Mouse (Mus musculus): ENCODE results near the gene Zmym1.
"Not testable (repeated sequence)": the region's sequence is repeated elsewhere in the genome, so short reads cannot be mapped to it uniquely, and the experiment has no call there.

Gene Zmym1

DNA sequence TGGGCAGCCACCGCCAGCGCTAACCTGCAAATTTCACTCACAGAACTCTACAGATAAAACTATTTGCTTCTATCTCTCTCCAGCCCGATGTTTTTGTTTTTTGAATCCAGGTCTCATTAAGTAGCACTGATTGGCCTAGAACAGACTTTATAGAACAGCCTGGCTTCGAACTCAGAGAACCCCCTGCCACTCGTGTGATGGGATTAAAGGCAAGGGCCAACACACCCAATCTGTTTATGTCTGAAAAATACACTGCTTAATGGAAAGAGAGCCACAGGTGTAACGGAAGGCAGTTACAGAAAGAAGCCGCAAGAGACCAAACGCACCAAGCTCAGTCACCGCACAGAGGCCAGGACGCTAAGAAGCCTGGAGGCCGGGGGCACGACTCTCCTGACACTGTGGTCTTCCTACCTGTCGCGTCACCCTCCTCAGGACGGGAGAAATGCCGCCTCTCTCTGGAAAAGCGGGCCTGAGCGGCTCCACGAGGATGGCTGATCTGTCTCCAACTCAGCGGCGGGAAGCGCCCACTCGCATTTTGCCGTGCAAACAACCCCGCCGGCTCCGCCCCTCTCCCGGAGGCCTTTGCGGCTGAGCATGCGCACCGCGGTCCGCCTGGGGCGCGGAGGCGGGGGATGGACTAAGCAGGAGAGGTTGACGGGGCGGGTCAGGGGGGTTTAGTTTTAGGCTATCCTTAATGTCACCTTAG is at the start of gene Zmym1:
Gene Zmym1, minus strand, starts transcription at position 568 of the 706 bp plus-strand sequence.
- DNase-seq: peak; percentile 89

DNA sequence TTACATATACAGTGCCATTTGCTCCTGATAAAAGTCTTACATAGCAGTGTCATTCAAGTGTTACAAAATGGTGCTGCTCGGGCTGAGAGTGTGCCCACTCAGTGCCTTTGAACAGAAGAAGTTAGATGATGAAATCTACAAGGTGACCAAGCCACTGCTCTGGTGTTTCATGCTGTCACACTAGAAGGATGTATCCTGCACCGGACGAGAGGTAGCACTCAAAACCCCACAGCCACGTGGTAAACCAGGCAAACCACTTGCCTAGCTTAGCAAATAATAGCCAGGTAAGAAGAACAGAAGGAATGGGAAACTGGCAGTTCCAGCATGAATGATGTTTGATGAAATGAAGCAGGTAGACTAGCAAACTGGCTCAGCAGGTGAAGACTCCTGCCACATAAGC is 49.6 kb upstream of the Zmym1 start:
- DNase-seq: no peak

DNA sequence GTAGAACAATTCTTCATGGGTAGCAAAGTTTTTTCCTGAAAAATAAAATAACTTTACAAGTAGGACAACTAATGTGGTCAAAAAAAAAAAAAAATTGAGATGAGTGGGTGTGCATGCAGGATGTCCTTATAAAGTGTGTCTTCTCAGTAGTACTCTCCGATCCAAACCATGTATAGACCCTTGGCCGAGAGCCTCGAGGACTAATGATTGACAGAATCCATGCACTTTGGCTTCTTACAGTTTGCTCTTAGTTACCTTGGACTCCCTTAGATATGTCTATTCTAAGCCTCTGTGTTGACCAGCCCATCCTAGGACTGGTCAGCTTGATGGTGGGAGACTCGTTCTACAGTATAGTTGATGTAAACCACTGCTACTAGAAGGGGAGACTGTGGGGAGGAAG is 46.6 kb upstream of the Zmym1 start:
- no peak for DNase-seq

DNA sequence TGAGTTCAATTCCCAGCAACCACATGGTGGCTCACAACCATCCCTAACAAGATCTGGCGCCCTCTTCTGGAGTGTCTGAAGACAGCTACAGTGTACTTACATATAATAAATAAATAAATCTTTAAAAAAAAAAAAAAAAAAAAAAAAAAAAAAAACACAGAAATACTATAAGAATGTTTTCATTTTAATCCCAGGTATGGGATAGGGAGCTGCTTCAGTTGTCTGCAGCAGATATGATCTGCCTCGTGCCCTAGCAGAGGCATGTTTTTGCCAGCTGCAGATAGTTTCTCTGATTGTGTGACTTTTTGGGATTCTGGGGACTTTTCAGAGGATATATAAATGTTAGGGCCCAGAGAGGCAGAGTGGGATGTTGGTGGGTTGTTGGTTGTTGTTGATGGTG is 38.6 kb upstream of the Zmym1 start:
- DNase-seq: not testable (repeated sequence)

DNA sequence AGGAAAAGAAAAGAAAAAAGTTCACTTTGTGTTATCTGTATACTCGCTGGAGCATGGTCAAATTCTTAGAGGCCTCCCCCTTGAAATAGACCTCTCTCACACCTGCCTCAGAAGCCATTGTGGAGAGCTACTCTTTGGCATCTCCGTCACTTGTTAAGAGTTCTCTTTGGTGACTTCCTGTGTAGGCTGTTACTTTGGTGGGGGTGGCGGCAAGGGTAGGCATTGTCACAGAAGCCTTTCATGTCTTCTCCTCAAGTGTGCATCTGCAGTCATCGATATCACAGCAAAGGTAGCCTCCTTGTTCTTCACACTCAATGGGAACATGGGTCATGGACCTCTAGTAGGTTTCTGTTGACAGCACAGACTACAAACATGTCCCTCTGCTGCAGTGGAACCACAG is 34.1 kb upstream of the Zmym1 start:
- no peak for DNase-seq

DNA sequence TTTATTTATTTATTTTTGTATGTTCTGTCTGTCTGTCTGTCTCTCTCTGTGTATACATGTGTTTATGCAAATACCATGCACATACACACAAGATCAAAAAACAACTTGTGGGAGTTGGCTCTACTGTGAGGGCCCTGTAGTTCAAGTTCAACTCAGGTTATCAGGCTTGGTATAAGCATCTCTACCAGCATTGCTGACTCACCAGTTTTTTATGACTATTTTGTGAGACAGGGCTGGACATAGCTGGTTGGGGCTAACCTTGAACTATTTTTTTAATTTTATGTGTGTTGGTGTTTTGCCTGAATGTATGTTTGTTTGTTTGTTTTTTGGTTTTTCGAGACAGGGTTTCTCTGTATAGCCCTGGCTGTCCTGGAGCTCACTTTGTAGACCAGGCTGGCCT is 30.2 kb upstream of the Zmym1 start:
- DNase-seq: no peak

DNA sequence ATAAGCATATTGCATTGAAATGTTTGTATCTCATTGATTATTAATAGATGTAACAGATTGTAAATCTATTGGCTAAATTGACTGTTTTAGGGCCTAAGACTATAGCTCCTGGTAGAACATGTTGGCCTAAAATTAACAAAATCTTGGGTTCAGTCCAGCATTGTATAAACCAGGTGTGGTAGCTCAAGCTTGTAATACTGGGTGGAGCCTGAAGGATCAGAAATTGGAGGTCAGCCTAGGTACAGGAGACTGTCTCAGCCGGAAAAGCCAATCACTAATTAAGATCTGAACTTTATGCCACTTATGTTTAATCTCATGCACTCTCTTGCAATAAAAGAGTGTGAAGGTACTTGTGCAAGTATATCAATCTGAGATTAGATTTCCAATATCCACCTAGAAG is 24.8 kb upstream of the Zmym1 start:
- DNase-seq: no peak

DNA sequence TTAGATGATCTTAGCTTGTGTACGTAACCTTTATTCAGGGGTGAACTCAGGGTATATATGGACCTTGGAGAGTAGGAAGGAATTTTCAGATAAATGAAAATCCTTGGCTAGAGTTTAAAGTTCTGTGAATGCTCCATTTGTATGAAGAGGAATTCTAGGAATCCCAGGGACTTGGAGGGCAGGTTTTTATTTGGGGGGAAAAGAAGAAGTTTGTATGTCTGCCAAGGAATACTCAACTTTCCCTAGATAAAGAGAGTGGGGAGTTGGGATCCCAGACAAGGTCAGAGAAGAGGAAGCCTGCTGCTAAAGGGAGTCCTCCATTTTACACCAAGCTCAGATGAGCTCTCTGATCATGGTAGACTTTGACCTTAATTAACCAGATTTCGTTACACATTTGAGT is 22.2 kb upstream of the Zmym1 start:
- no peak for DNase-seq

DNA sequence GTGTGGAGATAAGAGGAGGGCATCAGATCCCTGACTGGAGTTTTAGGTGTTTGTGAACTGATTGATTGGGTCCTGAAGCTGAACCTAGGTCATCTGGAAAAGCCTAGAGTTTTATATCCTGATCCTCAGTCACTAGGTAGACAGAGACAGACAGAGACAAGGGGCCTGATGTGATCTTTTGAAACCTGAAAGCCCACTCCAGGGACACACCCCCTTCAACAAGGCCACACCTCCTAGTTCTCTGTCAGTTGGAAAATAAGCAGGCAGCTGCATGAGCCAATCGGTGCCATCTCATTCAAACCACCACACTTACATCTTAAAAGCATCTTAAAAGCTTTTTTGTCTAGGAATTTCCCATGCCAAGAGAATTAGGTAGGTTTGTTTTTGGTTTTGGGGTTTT is 19.9 kb upstream of the Zmym1 start:
- DNase-seq: no peak

DNA sequence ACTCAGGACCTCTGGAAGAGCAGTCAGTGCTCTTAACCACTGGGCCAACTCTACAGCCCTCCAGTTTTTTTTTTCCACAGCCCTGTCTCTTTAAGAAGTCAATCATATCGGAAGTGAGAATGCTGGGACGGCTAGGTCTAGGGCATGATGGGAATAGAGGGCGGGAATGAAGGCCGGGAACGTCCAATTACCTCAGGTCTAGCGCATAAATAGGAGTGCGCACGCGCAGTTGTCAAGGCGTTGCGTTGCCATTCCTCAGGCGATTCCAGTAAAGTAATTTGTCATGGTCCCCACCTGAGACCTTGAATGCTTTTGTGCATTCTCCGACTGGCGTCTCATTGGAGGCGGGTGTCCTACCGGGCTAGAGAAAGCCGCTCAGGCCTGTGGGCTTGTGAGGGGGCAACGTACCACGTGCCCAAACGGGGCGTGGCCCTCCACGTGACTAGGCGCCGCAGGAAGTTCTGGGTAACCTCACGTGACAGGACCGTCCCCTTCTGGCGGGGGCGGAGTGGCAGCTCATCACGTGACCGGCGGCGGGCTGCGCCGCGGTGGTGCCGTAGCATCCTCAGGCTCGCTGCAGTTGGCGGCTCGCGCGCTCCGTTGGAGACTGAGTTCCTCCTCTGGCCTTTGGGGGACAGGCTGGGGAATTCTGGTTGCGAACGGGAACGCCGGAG is 16.1 kb upstream of the Zmym1 start, which contains the start of gene Zmym6:
Gene Zmym6, plus strand, starts transcription at position 509 of the 674 bp plus-strand sequence.
- DNase-seq: peak; percentile 94

DNA sequence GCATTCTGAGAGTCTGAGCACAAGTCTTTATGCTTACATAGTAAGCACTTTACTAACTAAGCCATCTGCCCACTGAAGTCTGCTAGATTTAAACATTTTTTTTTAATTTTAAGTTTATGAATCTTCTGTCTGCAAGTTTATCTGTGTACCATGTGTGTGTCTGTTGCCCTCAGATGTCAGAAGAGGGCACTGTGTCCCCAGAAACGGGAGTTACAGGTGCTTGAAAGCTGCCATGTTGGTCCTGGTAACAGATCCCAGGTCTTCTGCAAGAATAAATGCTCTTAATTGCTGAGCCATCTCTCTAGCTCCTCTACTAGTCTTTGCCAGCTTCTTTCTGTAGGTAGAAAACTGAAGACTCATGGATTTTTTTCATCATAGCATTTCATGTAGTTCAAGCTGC is 14.0 kb upstream of the Zmym1 start:
- no peak for DNase-seq

DNA sequence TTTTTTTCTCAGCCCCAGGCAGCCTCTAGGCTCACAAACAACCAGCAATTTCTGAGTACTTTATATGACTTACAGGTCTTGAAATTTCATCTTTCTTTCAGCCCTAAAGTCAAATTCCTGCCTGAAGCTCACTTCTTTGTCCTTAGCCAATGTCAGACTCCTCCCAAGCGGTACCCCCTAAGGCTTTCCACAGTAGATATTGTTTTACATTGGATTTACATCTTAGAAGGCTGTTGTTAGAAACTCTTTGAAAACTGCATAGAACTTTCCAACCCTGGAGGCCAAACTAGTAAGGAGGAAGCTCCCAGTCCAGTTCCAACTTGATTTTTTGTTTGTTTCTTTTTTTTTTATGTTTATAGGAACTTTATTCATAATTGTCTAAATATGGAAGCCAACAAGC is 3.1 kb upstream of the Zmym1 start:
- DNase-seq: no peak

DNA sequence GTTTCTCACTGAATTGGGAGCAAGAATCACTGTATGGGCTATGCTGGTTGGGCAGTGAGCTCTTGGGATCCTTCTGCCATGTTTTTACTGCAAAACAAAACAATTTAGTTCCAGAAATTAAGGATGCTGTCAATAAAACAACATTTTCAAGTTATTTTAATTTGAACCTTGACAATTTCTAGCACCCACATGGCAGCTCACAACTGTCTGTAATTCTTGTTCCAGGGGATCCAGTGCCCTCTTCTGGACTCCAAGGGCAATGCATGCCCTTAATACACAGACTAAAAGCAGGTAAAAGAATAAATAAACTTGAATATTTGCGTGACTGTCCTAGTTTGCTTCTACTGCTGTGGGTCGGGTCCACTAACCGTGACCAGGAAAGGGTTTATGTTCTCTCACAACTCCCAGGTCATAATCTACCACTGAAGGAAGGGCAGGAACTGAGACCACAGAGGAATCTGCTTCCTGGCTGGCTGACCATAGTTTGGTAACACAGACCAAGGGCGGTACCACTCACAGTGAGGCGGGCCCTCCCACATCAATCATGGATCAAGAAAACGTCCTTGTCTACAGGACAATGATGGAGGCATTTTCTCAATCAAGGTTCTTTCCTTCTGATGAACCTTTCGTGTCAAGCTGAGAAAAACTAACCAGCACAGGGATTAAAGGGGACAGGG is 6.3 kb downstream of the Zmym1 start:
- no peak for DNase-seq

DNA sequence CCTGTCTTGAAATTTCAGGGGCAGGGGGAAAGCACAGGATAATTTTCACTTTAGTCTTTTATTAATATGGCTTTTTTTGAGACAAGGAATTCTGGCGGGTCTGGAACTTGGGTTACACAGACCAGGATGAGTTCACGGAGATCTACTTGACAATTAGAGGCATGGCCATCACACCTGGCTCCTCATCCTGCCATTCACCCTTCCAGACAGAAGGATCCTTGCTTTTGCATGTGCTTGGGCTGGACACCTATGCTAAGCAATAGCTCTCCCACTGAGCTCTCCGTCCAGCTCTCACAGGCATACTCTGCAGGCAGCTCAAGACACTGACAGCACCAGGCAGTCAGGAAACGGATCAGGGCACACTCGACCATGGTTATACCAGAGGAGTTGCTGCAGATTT is 7.9 kb downstream of the Zmym1 start:
- DNase-seq: no peak

DNA sequence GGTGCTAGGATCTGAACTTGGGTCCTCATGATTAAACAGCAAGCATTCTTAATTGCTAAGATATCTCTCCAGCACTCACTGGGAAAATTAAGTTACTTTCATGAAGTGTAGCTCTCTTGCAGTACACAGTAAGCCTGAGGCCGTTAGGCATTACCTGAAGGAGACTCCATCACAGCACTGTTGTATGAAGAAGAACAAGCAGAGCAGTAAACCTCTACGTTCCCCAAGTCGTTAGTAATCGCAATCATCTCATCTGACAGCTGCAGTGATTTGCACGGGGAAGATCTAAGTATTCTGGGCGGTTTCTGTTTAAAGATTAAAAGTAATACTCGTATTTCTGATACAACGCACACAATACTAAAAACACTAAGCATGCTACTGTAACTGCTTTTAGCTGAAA is 9.8 kb downstream of the Zmym1 start:
- no peak for DNase-seq

DNA sequence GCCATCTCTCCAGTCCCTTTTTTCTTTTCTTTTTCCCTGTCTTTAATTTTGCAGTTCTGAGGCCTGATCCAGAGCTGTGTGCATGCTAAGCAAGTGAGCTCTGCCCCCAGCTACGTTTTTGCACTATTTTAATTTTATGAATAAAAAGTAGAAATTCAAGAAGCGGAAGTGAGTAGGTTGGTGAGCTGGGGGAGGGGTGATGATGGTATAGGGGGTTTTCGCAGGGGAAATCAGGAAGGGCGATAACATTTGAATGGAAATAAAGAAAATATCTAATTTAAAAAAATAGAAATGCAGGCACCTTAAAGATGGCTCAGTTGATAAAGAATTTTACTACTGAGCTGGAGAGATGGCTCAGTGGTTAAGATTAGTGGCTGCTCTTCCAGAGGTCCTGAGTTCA is 17.4 kb downstream of the Zmym1 start:
- no peak for DNase-seq

DNA sequence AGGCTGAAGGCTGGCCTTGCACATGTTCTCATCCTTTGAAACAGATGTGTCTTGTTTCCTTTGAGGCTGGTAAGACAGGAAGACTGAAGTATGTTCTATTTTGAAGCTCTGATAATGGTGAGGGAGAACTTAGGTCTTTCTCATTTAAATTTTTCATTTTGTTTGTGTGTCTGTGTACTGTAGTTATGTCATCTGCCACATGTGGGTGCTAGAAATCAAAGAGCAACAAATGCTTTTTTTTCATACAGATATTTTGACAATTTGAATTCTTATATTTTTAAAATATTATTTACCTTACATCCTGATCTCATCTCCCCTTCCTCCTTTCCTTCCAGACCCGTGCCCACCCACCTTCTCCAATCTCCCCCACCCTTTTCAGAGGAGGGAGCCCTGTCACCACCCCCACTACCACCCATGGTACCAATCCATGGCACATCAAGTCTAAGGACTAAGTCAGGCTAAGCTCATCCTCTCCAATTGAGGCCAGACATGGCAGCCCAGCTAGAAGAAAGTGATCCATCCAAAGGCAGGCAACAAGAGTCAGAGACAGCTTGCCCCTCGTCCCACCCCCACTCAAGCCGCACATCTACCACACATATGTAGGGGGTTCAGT is 21.0 kb downstream of the Zmym1 start:
- no peak for DNase-seq

DNA sequence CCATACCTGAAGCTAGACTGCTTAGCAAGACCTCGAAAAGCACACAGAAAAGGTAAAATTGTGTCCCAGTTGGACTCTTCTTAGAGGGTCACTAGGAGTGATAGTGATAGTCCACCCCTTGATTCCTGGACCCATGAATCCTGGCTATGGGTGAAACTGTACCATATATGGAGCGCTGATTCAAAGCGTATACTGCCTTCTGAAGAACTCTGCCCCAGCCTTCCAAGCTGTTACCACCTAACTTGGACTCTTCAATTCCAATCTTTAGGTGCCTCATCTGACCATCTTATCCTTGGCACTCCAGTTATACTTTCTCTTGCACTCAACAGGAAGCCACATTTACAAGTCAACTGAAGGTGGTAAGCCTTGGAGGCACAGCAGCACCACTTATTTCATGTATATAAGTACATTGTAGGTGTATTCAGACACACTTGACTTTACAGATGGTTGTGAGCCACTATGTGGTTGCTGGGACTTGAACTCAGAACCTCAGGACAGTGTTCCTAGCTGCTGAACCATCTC is 22.1 kb downstream of the Zmym1 start:
- no peak for DNase-seq

DNA sequence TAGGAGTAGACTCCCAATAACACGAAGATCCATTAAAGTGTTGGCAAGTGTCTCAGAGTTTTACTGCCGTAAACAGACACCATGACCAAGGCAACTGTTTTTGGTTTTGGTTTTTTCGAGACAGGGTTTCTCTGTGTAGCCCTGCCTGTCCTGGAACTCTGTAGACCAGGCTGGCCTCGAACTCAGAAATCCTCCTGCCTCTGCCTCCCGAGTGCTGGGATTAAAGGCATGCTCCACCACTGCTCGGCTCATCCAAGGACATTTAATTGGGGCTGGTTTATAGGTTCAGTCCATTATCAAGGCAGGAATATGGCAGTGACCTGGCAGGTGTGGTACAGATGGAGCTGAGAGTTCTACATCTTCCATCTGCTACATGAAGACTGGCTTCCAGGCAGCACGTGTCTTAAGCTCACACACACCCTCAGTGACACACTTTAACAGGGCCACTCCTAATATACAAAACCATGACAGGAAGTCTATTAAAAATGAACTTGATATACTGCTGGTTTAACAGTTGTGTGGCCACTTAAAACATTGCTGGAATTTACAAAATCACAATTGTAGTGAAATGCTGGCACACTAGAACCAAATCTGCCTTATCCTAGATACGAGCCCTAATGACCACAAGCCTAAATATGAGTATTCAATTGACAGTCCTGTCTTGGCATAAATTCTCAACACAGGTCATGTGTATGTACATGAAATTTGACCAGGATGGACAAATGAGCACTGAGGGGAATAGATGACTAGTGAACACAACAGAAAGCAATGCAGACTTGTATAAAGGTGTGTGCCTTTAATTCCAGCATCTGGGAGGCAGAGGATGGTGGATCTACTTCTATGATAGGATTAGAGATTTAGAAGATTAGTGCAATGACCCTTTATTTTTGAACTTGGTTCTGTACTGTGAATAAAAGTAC is 22.8 kb downstream of the Zmym1 start:
- DNase-seq: no peak

DNA sequence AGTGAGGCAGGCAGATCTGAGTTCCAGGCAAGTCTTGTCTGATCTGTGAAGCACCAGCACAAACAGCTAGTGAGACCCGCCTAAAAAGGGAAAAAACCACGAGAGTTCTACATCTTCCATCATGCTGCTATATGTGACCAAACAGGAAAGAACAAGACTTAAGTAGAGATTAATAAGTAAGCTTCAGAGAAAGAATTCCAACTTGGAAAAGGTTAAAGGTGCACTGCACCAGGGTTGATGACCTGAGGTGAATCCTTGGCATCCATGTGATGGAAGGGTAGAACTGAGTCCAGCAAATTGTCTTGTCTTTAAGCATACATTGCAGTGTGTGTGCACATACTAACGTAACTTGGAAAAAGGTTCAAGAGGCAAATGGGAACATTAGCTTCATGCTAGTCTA is 23.8 kb downstream of the Zmym1 start:
- DNase-seq: no peak

DNA sequence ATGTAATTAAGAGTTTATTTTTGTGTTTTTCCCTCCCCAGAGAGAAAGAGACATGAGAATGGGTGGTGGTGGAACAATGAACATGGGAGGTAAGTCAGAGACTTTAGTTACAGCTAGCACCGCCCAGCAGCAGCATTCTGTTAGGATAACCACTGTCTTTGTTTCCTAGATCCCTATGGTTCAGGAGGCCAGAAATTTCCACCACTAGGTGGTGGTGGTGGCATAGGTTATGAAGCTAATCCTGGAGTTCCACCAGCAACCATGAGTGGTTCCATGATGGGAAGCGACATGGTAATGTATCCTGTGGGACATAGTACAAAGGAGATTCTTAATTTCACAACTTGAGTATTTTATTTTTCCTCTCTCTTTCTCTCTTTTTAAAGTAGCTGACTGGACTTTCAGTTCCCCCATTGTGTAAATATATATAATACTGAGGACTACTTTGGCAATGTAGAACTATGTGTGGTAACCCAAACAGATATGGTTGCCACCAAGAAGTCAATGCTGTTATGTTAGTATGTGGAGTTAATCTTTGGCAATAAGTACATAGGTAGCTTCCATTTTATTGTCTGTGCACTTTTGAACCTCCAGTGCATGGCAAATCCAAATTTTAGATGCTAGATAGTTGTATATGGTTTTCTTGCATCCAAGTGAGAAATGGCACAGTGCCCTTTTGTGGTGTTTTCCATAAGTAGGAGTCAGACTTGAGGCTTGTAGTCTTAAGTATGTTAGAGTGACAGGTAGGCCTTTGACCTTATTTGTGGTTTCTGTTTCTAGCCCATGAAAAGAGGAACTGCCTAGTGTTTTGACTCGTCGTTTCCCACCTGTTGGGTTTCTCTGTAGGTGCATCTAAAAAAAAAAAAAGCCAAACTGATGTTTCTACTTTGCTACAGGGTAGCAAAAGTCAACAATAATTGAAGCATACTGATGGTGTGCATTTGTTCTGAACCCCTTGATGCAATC is 33.4 kb downstream of the Zmym1 start:
- DNase-seq: no peak

Data from right cerebral cortex, postnatal 25 days (tissue).